Mouse (Mus musculus) embryonic facial prominence, embryonic 13.5 days (tissue): Measurements from ENCODE around the gene Prdx6. TPM values are rescaled to one million over a fixed set of nuclear protein-coding genes. Genes with fewer than 3 reads are reported as not detected.

Experiments
- ATAC-seq: fragments of 200-750 bp; cut with Nextera tagmentation; 2 replicates; pipeline ENCODE4 v1.8.0; 2017; ENCODE audit warnings: low read depth; ENCODE audit not compliant: insufficient number of reproducible peaks, insufficient read depth, low FRiP score, low TSS enrichment
- H3K27ac ChIP-seq: fragments of 300-500 bp; sonication (generic); 2 replicates; pipeline ENCODE4 v1.5.1; 2015; ENCODE audit warnings: moderate library complexity, mild to moderate bottlenecking, inconsistent platforms
- H3K27me3 ChIP-seq: fragments of 300-500 bp; sonication (generic); 2 replicates; pipeline ENCODE4 v1.6.1; 2015; ENCODE audit warnings: mild to moderate bottlenecking, inconsistent platforms
- H3K36me3 ChIP-seq: fragments of 300-500 bp; sonication (generic); 2 replicates; pipeline ENCODE4 v1.6.1; 2015; ENCODE audit warnings: mild to moderate bottlenecking, inconsistent platforms
- H3K4me1 ChIP-seq: fragments of 300-500 bp; sonication (generic); 2 replicates; pipeline ENCODE4 v1.6.1; 2015; ENCODE audit warnings: inconsistent platforms
- H3K4me2 ChIP-seq: fragments of 300-500 bp; sonication (generic); 2 replicates; pipeline ENCODE4 v1.6.1; 2015; ENCODE audit warnings: moderate library complexity, mild to moderate bottlenecking, inconsistent platforms
- H3K4me3 ChIP-seq: fragments of 300-500 bp; sonication (generic); 2 replicates; pipeline ENCODE4 v1.5.1; 2015; ENCODE audit warnings: mild to moderate bottlenecking, inconsistent platforms
- H3K9ac ChIP-seq: fragments of 300-500 bp; sonication (generic); 2 replicates; pipeline ENCODE4 v1.6.1; 2015; ENCODE audit warnings: mild to moderate bottlenecking, inconsistent platforms
- H3K9me3 ChIP-seq: fragments of 300-500 bp; sonication (generic); 2 replicates; pipeline ENCODE4 v1.6.1; 2016; ENCODE audit warnings: inconsistent platforms
- WGBS: fragments of 180-500 bp; shearing (Covaris S2); methylation state at CpG from one replicate; pipeline ENCODE4 v1.1.7; 2015; ENCODE audit warnings: mixed read lengths; 5-methylcytosine and 5-hydroxymethylcytosine counted together
- polyA plus RNA-seq: library from polyadenylated mRNA; unstranded; fragments of >200 nt; fragmentation: Nextera tagmentation; extraction: Ambion mirVana; gene quantifications from 2 replicates; pipeline ENCODE4 v1.2.1, GENCODE M21; 2015

Prdx6 gene
- polyA plus RNA-seq, result 386 and 412 TPM in 2 replicates

DNA sequence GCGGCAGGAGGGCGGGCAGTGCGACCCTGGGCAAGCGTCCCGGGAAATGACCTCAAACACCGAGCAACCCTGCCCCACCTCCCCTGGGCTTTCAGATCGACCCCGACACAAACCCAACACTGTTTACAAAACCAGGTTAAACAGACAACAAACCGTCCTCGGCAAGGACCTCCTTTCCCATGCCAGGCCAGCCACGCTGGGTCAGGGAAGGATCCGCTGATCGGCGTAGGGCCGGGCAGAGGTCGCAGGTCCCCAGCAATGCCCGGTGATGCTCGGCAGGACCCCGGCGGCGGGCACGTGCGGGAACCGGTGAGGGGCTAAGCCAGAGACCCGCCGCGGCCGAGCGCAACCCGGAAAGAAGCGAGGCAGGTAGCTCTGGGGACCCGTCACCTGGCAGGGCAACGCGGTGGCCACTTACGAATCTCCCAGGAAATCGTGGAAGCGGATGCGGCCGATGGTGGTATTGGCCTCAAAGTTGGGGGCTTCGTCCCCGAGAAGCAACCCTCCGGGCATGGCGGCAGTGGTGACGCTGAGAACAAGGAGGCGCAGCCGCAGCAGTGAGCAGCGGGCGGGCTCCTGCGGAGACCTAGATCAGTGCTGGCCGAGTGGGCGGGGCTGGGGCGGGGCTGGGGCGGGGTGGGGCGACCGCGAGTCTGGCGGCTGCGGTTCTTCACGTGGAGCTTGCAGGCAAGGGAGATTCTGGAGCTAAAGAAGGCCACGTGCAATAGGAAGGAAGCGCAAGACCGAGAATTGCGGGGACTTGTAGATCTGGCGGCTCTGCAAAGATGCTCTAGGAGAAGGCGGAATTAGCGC is at the start of gene Prdx6:
TSS of gene Prdx6 (minus strand) at position 616 of the 813 bp plus-strand sequence.
- no peaks in the 10 kb centered on the region for H3K27me3 ChIP-seq
- H3K4me3 ChIP-seq, result peak within 1 kb of the TSS; percentile 86
- WGBS, result under 1% methylated on average over 66 of the region's 66 CpGs
- H3K9ac ChIP-seq, result peak within 1 kb of the TSS; percentile 90
- H3K4me2 ChIP-seq, result peak within 1 kb of the TSS; percentile 86
- H3K27ac ChIP-seq, result peak within 1 kb of the TSS; percentile 75
- peaks cover 31% of the 10 kb centered on the region for H3K4me1 ChIP-seq
- no peaks in the 10 kb centered on the region for H3K9me3 ChIP-seq
- peaks cover 13% of the 10 kb centered on the region for H3K36me3 ChIP-seq
- ATAC-seq, result peak; percentile 92

- 52% methylated on average over 12 of the region's 12 CpGs for WGBS
- no peak for ATAC-seq
- Histone ChIP-seq H3K4me3 (no peak overlapping the region), H3K27me3 (no peaks in the 10 kb centered on the region), H3K36me3 (no peaks in the 10 kb centered on the region), H3K9ac (no peak overlapping the region), H3K9me3 (0 out of 2 replicates have a peak, but pooled peaks cover 4% of the 10 kb centered on the region), H3K4me2 (no peak overlapping the region), H3K27ac (no peak overlapping the region), H3K4me1 (no peaks in the 10 kb centered on the region)
Observed at GRCm38 (mm10) chr1:161288256-161288655, 37.2 kb upstream of the Prdx6 start.

- WGBS, result 20% methylated on average over 11 of the region's 11 CpGs
- Histone ChIP-seq H3K36me3 (no peaks in the 10 kb centered on the region), H3K4me1 (no peaks in the 10 kb centered on the region), H3K27me3 (no peaks in the 10 kb centered on the region), H3K4me3 (no peak overlapping the region), H3K9ac (no peak overlapping the region), H3K9me3 (0 out of 2 replicates have a peak, but pooled peaks cover 4% of the 10 kb centered on the region), H3K4me2 (peak overlapping the region; percentile 30; the same call in 1 of the 2 replicates), H3K27ac (no peak overlapping the region)
- no peak for ATAC-seq
Observed at GRCm38 (mm10) chr1:161286726-161287310, 35.8 kb upstream of the Prdx6 start.

DNA sequence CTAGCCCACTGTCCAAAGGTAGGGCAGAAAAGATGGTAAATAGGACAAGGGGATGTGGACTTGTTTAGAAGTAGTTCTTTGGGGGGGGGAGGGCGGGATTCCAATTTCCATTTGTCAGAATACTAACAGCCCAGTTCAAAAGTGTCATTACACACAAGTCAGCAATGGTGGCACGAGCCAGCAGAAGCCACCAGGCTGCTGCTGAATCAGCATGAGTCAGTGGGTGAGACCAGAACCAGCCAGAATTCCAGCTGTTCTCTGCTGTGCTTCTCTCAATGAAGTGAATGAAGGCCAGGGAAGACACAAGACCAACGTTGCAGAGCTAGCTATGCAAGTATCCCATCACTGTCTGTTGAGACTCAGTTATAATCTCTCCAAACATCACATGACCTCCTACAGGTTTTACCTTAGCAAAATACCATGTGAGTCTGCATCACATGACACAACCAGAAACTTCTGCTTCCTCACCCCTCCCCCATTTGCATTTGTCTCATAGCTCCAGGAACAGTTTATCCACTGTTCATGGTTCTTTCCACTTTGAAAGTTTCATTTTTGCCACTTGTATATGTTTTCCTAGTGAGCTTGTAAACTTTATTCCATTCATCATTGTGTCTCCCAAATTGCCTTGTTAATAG is 30.2 kb upstream of the Prdx6 start:
- 77% methylated on average over 3 of the region's 3 CpGs for WGBS
- Histone ChIP-seq H3K4me1 (no peaks in the 10 kb centered on the region), H3K4me3 (no peak overlapping the region), H3K9me3 (no peaks in the 10 kb centered on the region), H3K4me2 (no peak overlapping the region), H3K27ac (no peak overlapping the region), H3K36me3 (no peaks in the 10 kb centered on the region), H3K9ac (no peak overlapping the region), H3K27me3 (no peaks in the 10 kb centered on the region)
- ATAC-seq, result no peak

GRCm38 (mm10) chr1:161279244-161279908 is 28.4 kb upstream of the Prdx6 start:
- no peak overlapping the region for H3K27ac ChIP-seq
- no peaks in the 10 kb centered on the region for H3K36me3 ChIP-seq
- H3K27me3 ChIP-seq, result no peaks in the 10 kb centered on the region
- H3K4me3 ChIP-seq, result no peak overlapping the region
- no peak overlapping the region for H3K4me2 ChIP-seq
- no peak overlapping the region for H3K9ac ChIP-seq
- H3K9me3 ChIP-seq, result no peaks in the 10 kb centered on the region
- no peaks in the 10 kb centered on the region for H3K4me1 ChIP-seq
- ATAC-seq, result no peak
- WGBS, result 56% methylated on average over 6 of the region's 6 CpGs

GRCm38 (mm10) chr1:161273486-161273885 is 22.5 kb upstream of the Prdx6 start:
- Histone ChIP-seq H3K36me3 (no peaks in the 10 kb centered on the region), H3K27me3 (no peaks in the 10 kb centered on the region), H3K27ac (no peak overlapping the region), H3K9me3 (no peaks in the 10 kb centered on the region), H3K4me1 (no peaks in the 10 kb centered on the region), H3K4me2 (no peak overlapping the region), H3K9ac (no peak overlapping the region), H3K4me3 (no peak overlapping the region)
- 15% methylated on average over 1 of the region's 1 CpGs for WGBS
- ATAC-seq, result no peak

DNA sequence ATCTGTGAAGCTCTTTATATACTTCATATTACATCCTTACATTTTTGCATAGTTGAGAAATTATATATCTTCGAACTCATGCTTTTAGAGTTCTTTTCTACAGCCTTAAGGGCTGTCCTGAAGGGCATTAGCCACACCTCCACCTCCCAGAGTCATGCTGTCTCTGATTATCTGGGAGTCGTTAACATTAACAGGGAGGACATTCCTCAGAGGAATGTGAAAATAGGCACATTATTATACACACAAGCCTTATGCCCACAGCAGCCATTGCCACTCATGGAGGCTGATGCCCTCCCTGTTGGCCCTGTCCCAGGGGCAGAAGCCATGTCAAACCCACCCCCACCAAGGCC is 20.4 kb upstream of the Prdx6 start:
- no peaks in the 10 kb centered on the region for H3K9me3 ChIP-seq
- 48% methylated on average over 2 of the region's 2 CpGs for WGBS
- H3K27me3 ChIP-seq, result no peaks in the 10 kb centered on the region
- H3K4me3 ChIP-seq, result no peak overlapping the region
- no peaks in the 10 kb centered on the region for H3K36me3 ChIP-seq
- no peaks in the 10 kb centered on the region for H3K4me1 ChIP-seq
- H3K27ac ChIP-seq, result no peak overlapping the region
- no peak for ATAC-seq
- H3K4me2 ChIP-seq, result no peak overlapping the region
- no peak overlapping the region for H3K9ac ChIP-seq

GRCm38 (mm10) chr1:161270776-161271460 is 19.9 kb upstream of the Prdx6 start:
- no peak for ATAC-seq
- Histone ChIP-seq H3K36me3 (no peaks in the 10 kb centered on the region), H3K9me3 (no peaks in the 10 kb centered on the region), H3K27me3 (no peaks in the 10 kb centered on the region), H3K9ac (no peak overlapping the region), H3K27ac (no peak overlapping the region), H3K4me2 (no peak overlapping the region), H3K4me1 (no peaks in the 10 kb centered on the region), H3K4me3 (no peak overlapping the region)
- 78% methylated on average over 4 of the region's 4 CpGs for WGBS

GRCm38 (mm10) chr1:161269346-161269745 is 18.3 kb upstream of the Prdx6 start:
- Histone ChIP-seq H3K4me3 (no peak overlapping the region), H3K36me3 (no peaks in the 10 kb centered on the region), H3K4me1 (no peaks in the 10 kb centered on the region), H3K9me3 (no peaks in the 10 kb centered on the region), H3K9ac (no peak overlapping the region), H3K4me2 (no peak overlapping the region), H3K27ac (no peak overlapping the region), H3K27me3 (no peaks in the 10 kb centered on the region)
- 85% methylated on average over 4 of the region's 4 CpGs for WGBS
- no peak for ATAC-seq

DNA sequence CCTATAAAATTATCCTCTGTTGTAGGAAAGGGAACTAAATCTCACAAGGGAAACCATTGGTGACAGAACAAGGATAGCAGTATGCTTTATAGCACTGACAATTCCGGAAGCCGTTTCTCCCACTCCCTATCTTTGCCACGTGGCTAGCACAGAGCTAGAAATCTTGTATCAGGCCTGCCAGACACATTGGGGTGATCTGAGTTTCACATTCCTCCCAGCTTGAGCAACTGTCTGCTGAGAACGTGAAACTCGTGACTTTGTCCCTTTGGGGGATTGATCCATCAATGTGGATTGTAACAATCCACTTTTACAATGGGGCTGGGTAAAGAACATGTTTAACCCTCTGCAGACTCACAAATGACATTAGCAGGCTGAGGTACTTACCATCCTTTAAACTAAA is 17.9 kb upstream of the Prdx6 start:
- Histone ChIP-seq H3K9me3 (no peaks in the 10 kb centered on the region), H3K36me3 (no peaks in the 10 kb centered on the region), H3K27ac (no peak overlapping the region), H3K4me3 (no peak overlapping the region), H3K27me3 (no peaks in the 10 kb centered on the region), H3K4me2 (no peak overlapping the region), H3K9ac (no peak overlapping the region), H3K4me1 (no peaks in the 10 kb centered on the region)
- 57% methylated on average over 5 of the region's 5 CpGs for WGBS
- no peak for ATAC-seq

GRCm38 (mm10) chr1:161268116-161268515 is 17.1 kb upstream of the Prdx6 start:
- Histone ChIP-seq H3K4me1 (no peaks in the 10 kb centered on the region), H3K36me3 (no peaks in the 10 kb centered on the region), H3K4me2 (no peak overlapping the region), H3K9ac (no peak overlapping the region), H3K4me3 (no peak overlapping the region), H3K9me3 (no peaks in the 10 kb centered on the region), H3K27me3 (no peaks in the 10 kb centered on the region), H3K27ac (no peak overlapping the region)
- ATAC-seq, result no peak
- 72% methylated on average over 7 of the region's 7 CpGs for WGBS
